Mouse (Mus musculus) lung, embryonic 16.5 days (tissue): ENCODE measurements at regions not wholly inside any gene's neighbourhood (a gene's known extent, or its start where the extent isn't known, plus 50 kb on each side); places are given as distances from the start of the nearest gene placed in this dataset.

Experiments
- ATAC-seq: fragments of 200-750 bp; cut with Nextera tagmentation; 2 replicates; pipeline ENCODE4 v1.8.0; 2017; ENCODE audit warnings: low read depth, mild to moderate bottlenecking, moderate library complexity
- H3K27ac ChIP-seq: fragments of 300-500 bp; sonication (generic); 2 replicates; pipeline ENCODE4 v1.5.1; 2014; ENCODE audit warnings: mild to moderate bottlenecking, control low read depth, low read length
- H3K27me3 ChIP-seq: fragments of 300-500 bp; sonication (generic); 2 replicates; pipeline ENCODE4 v1.6.1; 2014; ENCODE audit warnings: low read depth, low read length, mixed read lengths; ENCODE audit not compliant: control insufficient read depth, insufficient read depth
- H3K36me3 ChIP-seq: fragments of 300-500 bp; sonication (generic); 2 replicates; pipeline ENCODE4 v1.6.1; 2014; ENCODE audit warnings: low read length; ENCODE audit not compliant: control insufficient read depth, insufficient read depth
- H3K4me1 ChIP-seq: fragments of 300-500 bp; sonication (generic); replicated peaks from 2 replicates; pipeline ENCODE4 v1.6.1; 2014; ENCODE audit warnings: low read length, mixed read lengths; ENCODE audit not compliant: control insufficient read depth, insufficient read depth
- H3K4me2 ChIP-seq: fragments of 300-500 bp; sonication (generic); 2 replicates; pipeline ENCODE4 v1.6.1; 2014; ENCODE audit warnings: low read depth, low read length, control low read depth
- H3K4me3 ChIP-seq: fragments of 300-500 bp; sonication (generic); 2 replicates; pipeline ENCODE4 v1.5.1; 2014; ENCODE audit warnings: mild to moderate bottlenecking, low read length, control low read depth
- H3K9ac ChIP-seq: fragments of 300-500 bp; sonication (generic); 2 replicates; pipeline ENCODE4 v1.6.1; 2014; ENCODE audit warnings: low read length, control low read depth
- H3K9me3 ChIP-seq: fragments of 300-500 bp; sonication (generic); 2 replicates; pipeline ENCODE4 v1.6.1; 2016; ENCODE audit warnings: low read length; ENCODE audit not compliant: control insufficient read depth
- WGBS: fragments of 180-500 bp; shearing (Covaris S2); extraction: QIAGEN DNeasy Blood & Tissue Kit; methylation state at CpG from one replicate; pipeline ENCODE4 v1.1.7; 2014; 5-methylcytosine and 5-hydroxymethylcytosine counted together

GRCm38 (mm10) chr3:21859436-21859835, 217.0 kb upstream of the Tbl1xr1 start:
- ATAC-seq = no peak
- 89% methylated on average over 1 of the region's 1 CpGs for WGBS

GRCm38 (mm10) chr3:21860915-21861635, 215.4 kb upstream of the Tbl1xr1 start:
- Histone ChIP-seq H3K27me3 (no peaks in the 10 kb centered on the region), H3K36me3 (no peaks in the 10 kb centered on the region), H3K9ac (no peak overlapping the region), H3K4me1 (no peaks in the 10 kb centered on the region), H3K9me3 (no peaks in the 10 kb centered on the region), H3K4me3 (no peak overlapping the region), H3K4me2 (no peak overlapping the region), H3K27ac (no peak overlapping the region)
- ATAC-seq = no peak
- WGBS = 65% methylated on average over 4 of the region's 4 CpGs

More at GRCm38 (mm10) chr3:21859436-21859835, 217.0 kb upstream of the Tbl1xr1 start:
- Histone ChIP-seq H3K4me2 (no peak overlapping the region), H3K4me3 (no peak overlapping the region), H3K4me1 (no peaks in the 10 kb centered on the region), H3K9ac (no peak overlapping the region), H3K27ac (no peak overlapping the region), H3K9me3 (no peaks in the 10 kb centered on the region), H3K36me3 (no peaks in the 10 kb centered on the region), H3K27me3 (no peaks in the 10 kb centered on the region)

- H3K4me2 ChIP-seq = no peak overlapping the region
These were observed 214.8 kb upstream of the Tbl1xr1 start for GRCm38 (mm10) chr3:21861636-21861970.

GRCm38 (mm10) chr3:21864391-21864790, 212.1 kb upstream of the Tbl1xr1 start:
- H3K36me3 ChIP-seq = no peaks in the 10 kb centered on the region
- 37% methylated on average over 5 of the region's 5 CpGs for WGBS
- H3K9me3 ChIP-seq = no peaks in the 10 kb centered on the region
- H3K4me3 ChIP-seq = no peak overlapping the region
- no peak overlapping the region for H3K27ac ChIP-seq
- no peaks in the 10 kb centered on the region for H3K27me3 ChIP-seq
- H3K9ac ChIP-seq = no peak overlapping the region
- no peak for ATAC-seq
- H3K4me1 ChIP-seq = no peaks in the 10 kb centered on the region
- no peak overlapping the region for H3K4me2 ChIP-seq

More at GRCm38 (mm10) chr3:21861636-21861970, 214.8 kb upstream of the Tbl1xr1 start:
- 80% methylated on average over 4 of the region's 4 CpGs for whole genome bisulfite sequencing
- Histone ChIP-seq H3K4me3 (no peak overlapping the region), H3K9ac (no peak overlapping the region), H3K27ac (no peak overlapping the region), H3K9me3 (no peaks in the 10 kb centered on the region), H3K4me1 (no peaks in the 10 kb centered on the region), H3K27me3 (no peaks in the 10 kb centered on the region), H3K36me3 (no peaks in the 10 kb centered on the region)
- ATAC-seq = no peak

- H3K27ac ChIP-seq = no peak overlapping the region
- no peak for ATAC-seq
- H3K4me1 ChIP-seq = no peaks in the 10 kb centered on the region
- H3K36me3 ChIP-seq = no peaks in the 10 kb centered on the region
- no peak overlapping the region for H3K4me2 ChIP-seq
- H3K9ac ChIP-seq = no peak overlapping the region
- WGBS = 77% methylated on average over 1 of the region's 1 CpGs
- no peaks in the 10 kb centered on the region for H3K27me3 ChIP-seq
- H3K4me3 ChIP-seq = no peak overlapping the region
- H3K9me3 ChIP-seq = no peaks in the 10 kb centered on the region
These were observed 210.6 kb upstream of the Tbl1xr1 start for GRCm38 (mm10) chr3:21865856-21866255.

- Histone ChIP-seq H3K36me3 (no peaks in the 10 kb centered on the region), H3K4me3 (no peak overlapping the region), H3K9me3 (no peaks in the 10 kb centered on the region), H3K4me2 (no peak overlapping the region), H3K27ac (no peak overlapping the region), H3K9ac (no peak overlapping the region), H3K4me1 (no peaks in the 10 kb centered on the region), H3K27me3 (no peaks in the 10 kb centered on the region)
- WGBS = 73% methylated on average over 2 of the region's 2 CpGs
- ATAC-seq = no peak
These were observed 198.1 kb upstream of the Tbl1xr1 start for GRCm38 (mm10) chr3:21878396-21878795.

- H3K9ac ChIP-seq = no peak overlapping the region
- no peaks in the 10 kb centered on the region for H3K9me3 ChIP-seq
- 56% methylated on average over 3 of the region's 3 CpGs for WGBS
- no peaks in the 10 kb centered on the region for H3K4me1 ChIP-seq
- H3K4me3 ChIP-seq = no peak overlapping the region
- no peak for ATAC-seq
- H3K27ac ChIP-seq = no peak overlapping the region
- no peaks in the 10 kb centered on the region for H3K36me3 ChIP-seq
- no peaks in the 10 kb centered on the region for H3K27me3 ChIP-seq
- H3K4me2 ChIP-seq = no peak overlapping the region
These were observed 192.2 kb upstream of the Tbl1xr1 start for GRCm38 (mm10) chr3:21884216-21884615.

- Histone ChIP-seq H3K4me2 (no peak overlapping the region), H3K9me3 (no peaks in the 10 kb centered on the region), H3K4me3 (no peak overlapping the region), H3K9ac (no peak overlapping the region), H3K27ac (no peak overlapping the region), H3K27me3 (no peaks in the 10 kb centered on the region), H3K4me1 (no peaks in the 10 kb centered on the region), H3K36me3 (no peaks in the 10 kb centered on the region)
- ATAC-seq = no peak
- WGBS = 85% methylated on average over 3 of the region's 3 CpGs
These were observed 187.7 kb upstream of the Tbl1xr1 start for GRCm38 (mm10) chr3:21888710-21889109.

- H3K9ac ChIP-seq = no peak overlapping the region
- 48% methylated on average over 7 of the region's 7 CpGs for WGBS
- ATAC-seq = no peak
These were observed 184.5 kb upstream of the Tbl1xr1 start for GRCm38 (mm10) chr3:21891819-21892480.

More at GRCm38 (mm10) chr3:21891819-21892480, 184.5 kb upstream of the Tbl1xr1 start:
- Histone ChIP-seq H3K36me3 (no peaks in the 10 kb centered on the region), H3K9me3 (no peaks in the 10 kb centered on the region), H3K27ac (no peak overlapping the region), H3K27me3 (no peaks in the 10 kb centered on the region), H3K4me1 (no peaks in the 10 kb centered on the region), H3K4me3 (no peak overlapping the region), H3K4me2 (no peak overlapping the region)
